Mouse (Mus musculus): ENCODE measurements around the gene Leng8. TPM values are rescaled to one million over a fixed set of nuclear protein-coding genes. Genes with fewer than 3 reads are reported as not detected.

Gene Leng8
- total RNA-seq (2015; ENCODE audit: low replicate concordance) (147 and 153 TPM in 2 replicates), total RNA-seq (2017; ENCODE audit: low replicate concordance) (144 and 160 TPM in 2 replicates)

DNA sequence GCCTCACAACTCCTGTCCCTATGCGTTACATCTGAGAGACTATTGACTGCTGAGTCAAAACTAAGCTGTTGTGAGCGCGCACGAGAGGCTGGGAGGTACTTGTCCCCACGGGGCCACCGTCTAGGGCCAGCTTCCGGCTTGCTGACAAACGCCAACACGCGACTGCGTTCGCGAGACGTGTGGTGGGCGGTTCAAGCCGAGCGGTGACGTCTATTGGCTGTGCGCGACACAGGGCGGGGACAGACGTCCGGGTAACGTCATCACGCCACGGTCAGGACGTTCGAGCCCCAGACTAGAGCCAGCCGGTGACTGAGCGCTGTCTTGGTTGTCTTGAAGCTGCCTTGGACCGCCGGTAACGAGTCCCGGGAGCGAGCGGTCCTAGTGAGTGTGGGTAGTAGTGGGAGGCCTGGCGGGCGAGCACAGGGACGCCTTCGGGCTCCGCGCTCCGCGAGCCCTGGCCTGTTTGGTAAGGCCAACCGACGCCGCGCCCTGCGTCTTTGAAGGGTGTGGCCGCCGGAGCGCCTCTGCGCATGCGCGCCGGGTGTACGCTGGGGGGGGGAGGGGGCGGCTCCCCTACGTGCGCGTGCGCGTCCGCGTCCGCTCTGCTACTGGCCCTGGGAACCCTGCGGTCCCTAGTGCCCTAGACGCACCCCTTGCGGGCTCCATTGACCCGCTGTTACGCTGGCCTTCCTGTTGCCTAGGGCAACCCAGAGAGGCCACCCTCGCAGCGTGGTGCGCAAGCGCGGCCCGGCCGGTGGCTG is at the start of gene Leng8:
Gene Leng8, plus strand, starts transcription at position 269 of the 761 bp plus-strand sequence.
- ATAC-seq (replicated peaks; ENCODE audit: low FRiP score, poor library complexity, severe bottlenecking) = peak; percentile 96

GRCm38 (mm10) chr7:4087238-4087895 is 49.5 kb upstream of the Leng8 start:
- no peak for ATAC-seq (replicated peaks; ENCODE audit: low FRiP score, poor library complexity, severe bottlenecking)

DNA sequence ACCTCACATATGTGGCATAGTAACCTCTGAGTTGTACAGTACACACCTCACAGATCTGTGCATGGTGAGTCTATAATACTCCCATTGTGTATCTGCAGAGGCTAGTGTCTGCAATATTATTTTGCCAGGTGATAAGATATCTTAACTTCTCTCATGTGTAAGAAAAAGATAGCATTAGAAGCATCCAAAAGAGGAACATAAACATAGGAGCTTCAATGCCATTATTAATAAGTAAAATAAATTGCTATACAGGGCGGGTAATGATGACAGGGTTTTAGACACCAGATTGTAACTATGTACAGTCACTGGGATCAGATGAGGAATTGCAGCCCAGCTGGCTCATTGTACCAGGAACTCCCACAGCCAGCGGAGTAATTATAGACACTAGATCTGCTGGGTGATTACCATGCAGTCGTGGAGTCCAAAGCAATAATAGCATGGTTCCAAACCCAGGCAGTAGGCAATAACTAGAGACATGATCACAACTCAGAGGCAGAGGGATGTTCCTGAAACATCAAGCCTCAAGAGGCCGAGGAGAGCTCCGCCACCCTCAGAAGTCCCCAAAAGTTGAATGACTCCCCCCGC is 48.9 kb upstream of the Leng8 start:
- ATAC-seq (replicated peaks; ENCODE audit: low FRiP score, poor library complexity, severe bottlenecking) = no peak

GRCm38 (mm10) chr7:4088679-4089078 is 48.2 kb upstream of the Leng8 start:
- ATAC-seq (replicated peaks; ENCODE audit: low FRiP score, poor library complexity, severe bottlenecking) = no peak

DNA sequence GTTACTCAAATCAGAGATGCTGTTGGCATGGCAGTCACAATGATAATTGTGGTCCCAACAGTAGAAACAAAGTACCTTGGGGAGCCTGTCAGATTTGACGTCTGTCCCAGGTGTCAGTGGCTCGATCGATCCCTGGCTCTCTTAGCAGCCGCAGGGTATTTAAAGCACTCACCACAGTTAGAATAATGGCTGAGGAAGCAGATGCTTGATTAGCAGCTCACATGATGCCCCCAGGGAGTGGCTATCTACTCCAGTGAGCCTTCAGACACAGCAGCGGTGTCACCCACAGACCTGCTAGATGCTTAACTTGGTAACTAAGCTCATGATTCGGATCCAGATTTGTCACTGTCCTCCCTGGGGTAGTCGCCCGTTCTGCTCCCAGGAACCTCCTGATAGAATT is 45.7 kb upstream of the Leng8 start:
- ATAC-seq (replicated peaks; ENCODE audit: low FRiP score, poor library complexity, severe bottlenecking) = no peak

DNA sequence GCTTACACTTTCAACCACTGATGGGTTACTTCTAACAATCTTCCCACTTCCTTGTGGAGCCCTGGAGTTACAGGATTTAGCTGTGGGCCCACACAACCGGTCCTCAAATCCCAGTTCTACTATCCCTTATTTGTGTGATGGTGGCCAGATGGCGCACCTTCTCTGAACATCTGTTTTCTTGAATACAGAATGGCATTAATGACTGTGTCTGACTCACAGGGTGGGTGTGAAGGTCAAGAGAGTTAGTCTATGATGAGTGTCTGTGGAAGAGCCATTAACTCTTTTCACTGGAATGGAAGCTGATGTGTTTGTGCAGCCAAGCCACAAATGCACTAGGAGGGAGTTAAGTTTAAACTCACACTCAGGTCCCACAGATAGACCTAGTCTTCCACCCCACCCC is 38.5 kb upstream of the Leng8 start:
- no peak for ATAC-seq (replicated peaks; ENCODE audit: low FRiP score, poor library complexity, severe bottlenecking)

DNA sequence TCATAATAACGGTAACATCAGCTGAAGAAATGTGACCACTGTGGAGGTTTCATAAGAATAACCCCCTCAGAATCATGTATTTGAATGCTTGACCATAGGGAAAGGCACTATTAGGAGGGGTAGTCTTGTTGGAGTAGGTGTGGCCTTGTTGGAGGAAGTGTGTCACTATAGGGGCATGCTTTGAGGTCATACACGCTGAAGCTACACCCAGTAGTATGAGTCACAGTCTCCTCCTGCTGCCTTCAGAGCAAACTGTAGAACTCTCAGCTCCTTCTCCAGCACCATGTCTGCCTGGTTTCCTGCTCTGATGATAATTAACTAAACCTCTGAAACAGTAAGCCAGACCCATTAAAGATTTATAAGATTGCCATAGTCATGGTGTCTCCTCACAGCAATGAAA is 38.0 kb upstream of the Leng8 start:
- no peak for ATAC-seq (replicated peaks; ENCODE audit: low FRiP score, poor library complexity, severe bottlenecking)

- ATAC-seq (replicated peaks; ENCODE audit: low FRiP score, poor library complexity, severe bottlenecking) = no peak
Observed at GRCm38 (mm10) chr7:4101144-4101543, 35.7 kb upstream of the Leng8 start.

GRCm38 (mm10) chr7:4103411-4103810 is 33.4 kb upstream of the Leng8 start:
- no peak; the same call in 1 of the 2 replicates for ATAC-seq (replicated peaks; ENCODE audit: low FRiP score, poor library complexity, severe bottlenecking)

- no peak for ATAC-seq (replicated peaks; ENCODE audit: low FRiP score, poor library complexity, severe bottlenecking)
Observed at GRCm38 (mm10) chr7:4111766-4112165, 25.1 kb upstream of the Leng8 start.

GRCm38 (mm10) chr7:4117050-4117814 is 19.6 kb upstream of the Leng8 start:
- ATAC-seq (replicated peaks; ENCODE audit: low FRiP score, poor library complexity, severe bottlenecking) = no peak

- no peak for ATAC-seq (replicated peaks; ENCODE audit: low FRiP score, poor library complexity, severe bottlenecking)
Observed at GRCm38 (mm10) chr7:4119344-4119902, 17.4 kb upstream of the Leng8 start, which contains the start of gene Ttyh1. Ttyh1 (plus strand) TSS chr7:4119408.

GRCm38 (mm10) chr7:4119976-4120921 is 16.6 kb upstream of the Leng8 start:
- no peak for ATAC-seq (replicated peaks; ENCODE audit: low FRiP score, poor library complexity, severe bottlenecking)

- no peak for ATAC-seq (replicated peaks; ENCODE audit: low FRiP score, poor library complexity, severe bottlenecking)
Observed at GRCm38 (mm10) chr7:4122076-4122768, 14.6 kb upstream of the Leng8 start.

GRCm38 (mm10) chr7:4122783-4123182 is 14.1 kb upstream of the Leng8 start:
- ATAC-seq (replicated peaks; ENCODE audit: low FRiP score, poor library complexity, severe bottlenecking) = no peak

DNA sequence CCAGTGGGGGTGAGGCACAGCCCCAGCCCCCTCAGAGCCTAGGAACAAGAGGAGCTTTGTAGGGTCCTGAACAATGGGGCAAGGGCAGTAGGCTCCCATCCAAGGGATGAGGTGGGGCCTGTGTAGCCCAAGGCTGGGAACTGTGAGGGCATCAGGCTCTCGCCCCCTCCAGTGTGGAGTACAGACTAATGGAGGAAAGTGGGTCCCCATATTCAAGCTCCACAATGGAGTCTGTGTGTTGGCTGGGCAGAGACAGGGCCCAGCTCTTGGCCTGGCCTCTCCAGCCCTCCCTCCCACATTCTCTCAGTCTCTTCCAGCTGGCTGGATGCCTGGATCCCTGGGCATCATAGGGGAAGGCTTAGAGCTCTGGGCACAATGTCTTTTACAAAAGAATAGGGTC is 13.1 kb upstream of the Leng8 start:
- no peak for ATAC-seq (replicated peaks; ENCODE audit: low FRiP score, poor library complexity, severe bottlenecking)

GRCm38 (mm10) chr7:4124315-4124759 is 12.5 kb upstream of the Leng8 start:
- no peak for ATAC-seq (replicated peaks; ENCODE audit: low FRiP score, poor library complexity, severe bottlenecking)

GRCm38 (mm10) chr7:4124856-4125255 is 12.0 kb upstream of the Leng8 start:
- no peak for ATAC-seq (replicated peaks; ENCODE audit: low FRiP score, poor library complexity, severe bottlenecking)
